Mouse (Mus musculus): ENCODE results near the gene Gsg1l. TPM values are rescaled to one million over a fixed set of nuclear protein-coding genes. Genes with fewer than 3 reads are reported as not detected.
A peak's percentile ranks its signal among the peaks of the same experiment; 100 is the strongest.

Gsg1l gene
- polyA plus RNA-seq, 1 experiment from 2014 or later, result 6.4 TPM

- no peaks in the 10 kb centered on the region for H3K36me3 ChIP-seq (ENCODE audit: control insufficient read depth, insufficient read depth, low read length)
- H3K27me3 ChIP-seq (ENCODE audit: control insufficient read depth, insufficient read depth, low read length), result no peaks in the 10 kb centered on the region
- 0 out of 2 replicates have a peak, but pooled peaks cover 3% of the 10 kb centered on the region for H3K4me1 ChIP-seq (ENCODE audit: control insufficient read depth, insufficient read depth, low read length)
- no peak overlapping the region for H3K27ac ChIP-seq (ENCODE audit: low read depth, low read length)
- no peaks in the 10 kb centered on the region for H3K9me3 ChIP-seq (replicated peaks; ENCODE audit: control insufficient read depth, low read length)
- no peak overlapping the region for H3K9ac ChIP-seq (ENCODE audit: low read depth, low read length)
- H3K4me3 ChIP-seq (ENCODE audit: low read depth, low read length), result no peak overlapping the region
- ATAC-seq (replicated peaks; ENCODE audit: insufficient number of reproducible peaks, low FRiP score, low TSS enrichment), result no peak
- WGBS (ENCODE audit: insufficient replicate concordance), result 74% methylated on average over 6 of the region's 6 CpGs
- no peak overlapping the region for H3K4me2 ChIP-seq
Observed at GRCm38 (mm10) chr7:125942365-125943090, 139.7 kb downstream of the Gsg1l start.

GRCm38 (mm10) chr7:125934319-125934718 is 147.9 kb downstream of the Gsg1l start:
- Histone ChIP-seq H3K27me3 (ENCODE audit: control insufficient read depth, insufficient read depth, low read length) (no peaks in the 10 kb centered on the region; the same call in 1 of the 2 replicates), H3K36me3 (ENCODE audit: control insufficient read depth, insufficient read depth, low read length) (no peaks in the 10 kb centered on the region), H3K4me1 (ENCODE audit: control insufficient read depth, insufficient read depth, low read length) (peaks cover 51% of the 10 kb centered on the region), H3K9ac (ENCODE audit: low read depth, low read length) (0 out of 2 replicates have a peak overlapping the region, but pooled peaks have one; percentile 24), H3K4me2 (peak overlapping the region; percentile 60), H3K9me3 (replicated peaks; ENCODE audit: control insufficient read depth, low read length) (no peaks in the 10 kb centered on the region), H3K4me3 (ENCODE audit: low read depth, low read length) (0 out of 2 replicates have a peak overlapping the region, but pooled peaks have one; percentile 18), H3K27ac (ENCODE audit: low read depth, low read length) (peak overlapping the region; percentile 52)
- WGBS (ENCODE audit: insufficient replicate concordance), result 44% methylated on average over 2 of the region's 2 CpGs
- no peak for ATAC-seq (replicated peaks; ENCODE audit: insufficient number of reproducible peaks, low FRiP score, low TSS enrichment)

GRCm38 (mm10) chr7:125933356-125934244 is 148.6 kb downstream of the Gsg1l start:
- WGBS (ENCODE audit: insufficient replicate concordance), result 18% methylated on average over 16 of the region's 16 CpGs

GRCm38 (mm10) chr7:125931602-125932001 is 150.6 kb downstream of the Gsg1l start:
- no peak overlapping the region for H3K4me2 ChIP-seq
- no peak for ATAC-seq (replicated peaks; ENCODE audit: insufficient number of reproducible peaks, low FRiP score, low TSS enrichment)
- H3K9ac ChIP-seq (ENCODE audit: low read depth, low read length), result no peak overlapping the region
- no peaks in the 10 kb centered on the region for H3K36me3 ChIP-seq (ENCODE audit: control insufficient read depth, insufficient read depth, low read length)
- no peaks in the 10 kb centered on the region for H3K9me3 ChIP-seq (replicated peaks; ENCODE audit: control insufficient read depth, low read length)
- WGBS (ENCODE audit: insufficient replicate concordance), result 63% methylated on average over 5 of the region's 5 CpGs
- no peak overlapping the region for H3K4me3 ChIP-seq (ENCODE audit: low read depth, low read length)
- H3K27ac ChIP-seq (ENCODE audit: low read depth, low read length), result no peak overlapping the region
- peaks cover 39% of the 10 kb centered on the region for H3K4me1 ChIP-seq (ENCODE audit: control insufficient read depth, insufficient read depth, low read length)
- no peaks in the 10 kb centered on the region; the same call in 1 of the 2 replicates for H3K27me3 ChIP-seq (ENCODE audit: control insufficient read depth, insufficient read depth, low read length)

More at GRCm38 (mm10) chr7:125933356-125934244, 148.6 kb downstream of the Gsg1l start:
- no peak; the same call in 1 of the 2 replicates for ATAC-seq (replicated peaks; ENCODE audit: insufficient number of reproducible peaks, low FRiP score, low TSS enrichment)
- peak overlapping the region; percentile 18; the same call in 1 of the 2 replicates for H3K4me3 ChIP-seq (ENCODE audit: low read depth, low read length)
- no peaks in the 10 kb centered on the region; the same call in 1 of the 2 replicates for H3K27me3 ChIP-seq (ENCODE audit: control insufficient read depth, insufficient read depth, low read length)
- H3K36me3 ChIP-seq (ENCODE audit: control insufficient read depth, insufficient read depth, low read length), result no peaks in the 10 kb centered on the region
- peak overlapping the region; percentile 60 for H3K4me2 ChIP-seq
- peak overlapping the region; percentile 56 for H3K9ac ChIP-seq (ENCODE audit: low read depth, low read length)
- H3K27ac ChIP-seq (ENCODE audit: low read depth, low read length), result peak overlapping the region; percentile 52
- H3K9me3 ChIP-seq (replicated peaks; ENCODE audit: control insufficient read depth, low read length), result no peaks in the 10 kb centered on the region
- peaks cover 51% of the 10 kb centered on the region for H3K4me1 ChIP-seq (ENCODE audit: control insufficient read depth, insufficient read depth, low read length)

- Histone ChIP-seq H3K4me1 (ENCODE audit: control insufficient read depth, insufficient read depth, low read length) (peaks cover 12% of the 10 kb centered on the region; the same call in 1 of the 2 replicates), H3K36me3 (ENCODE audit: control insufficient read depth, insufficient read depth, low read length) (no peaks in the 10 kb centered on the region), H3K27me3 (ENCODE audit: control insufficient read depth, insufficient read depth, low read length) (peaks cover 2% of the 10 kb centered on the region; the same call in 1 of the 2 replicates), H3K4me2 (no peak overlapping the region), H3K9me3 (replicated peaks; ENCODE audit: control insufficient read depth, low read length) (no peaks in the 10 kb centered on the region), H3K27ac (ENCODE audit: low read depth, low read length) (no peak overlapping the region), H3K4me3 (ENCODE audit: low read depth, low read length) (no peak overlapping the region), H3K9ac (ENCODE audit: low read depth, low read length) (no peak overlapping the region)
- no peak for ATAC-seq (replicated peaks; ENCODE audit: insufficient number of reproducible peaks, low FRiP score, low TSS enrichment)
- WGBS (ENCODE audit: insufficient replicate concordance), result 73% methylated on average over 5 of the region's 5 CpGs
Observed at GRCm38 (mm10) chr7:125924044-125924443, 158.2 kb downstream of the Gsg1l start.

- H3K4me1 ChIP-seq (ENCODE audit: control insufficient read depth, insufficient read depth, low read length), result peaks cover 13% of the 10 kb centered on the region; the same call in 1 of the 2 replicates
- ATAC-seq (replicated peaks; ENCODE audit: insufficient number of reproducible peaks, low FRiP score, low TSS enrichment), result no peak
- WGBS (ENCODE audit: insufficient replicate concordance), result 65% methylated on average over 5 of the region's 5 CpGs
- H3K4me2 ChIP-seq, result no peak overlapping the region
- H3K4me3 ChIP-seq (ENCODE audit: low read depth, low read length), result no peak overlapping the region
- no peak overlapping the region for H3K27ac ChIP-seq (ENCODE audit: low read depth, low read length)
- H3K9ac ChIP-seq (ENCODE audit: low read depth, low read length), result no peak overlapping the region
- no peaks in the 10 kb centered on the region for H3K9me3 ChIP-seq (replicated peaks; ENCODE audit: control insufficient read depth, low read length)
- H3K27me3 ChIP-seq (ENCODE audit: control insufficient read depth, insufficient read depth, low read length), result peaks cover 2% of the 10 kb centered on the region; the same call in 1 of the 2 replicates
- H3K36me3 ChIP-seq (ENCODE audit: control insufficient read depth, insufficient read depth, low read length), result no peaks in the 10 kb centered on the region
Observed at GRCm38 (mm10) chr7:125920801-125921200, 161.4 kb downstream of the Gsg1l start.

GRCm38 (mm10) chr7:125900386-125901161 is 181.6 kb downstream of the Gsg1l start:
- Histone ChIP-seq H3K27ac (ENCODE audit: low read depth, low read length) (no peak overlapping the region), H3K36me3 (ENCODE audit: control insufficient read depth, insufficient read depth, low read length) (no peaks in the 10 kb centered on the region), H3K4me1 (ENCODE audit: control insufficient read depth, insufficient read depth, low read length) (peaks cover 10% of the 10 kb centered on the region; the same call in 1 of the 2 replicates), H3K4me3 (ENCODE audit: low read depth, low read length) (no peak overlapping the region), H3K4me2 (no peak overlapping the region), H3K9me3 (replicated peaks; ENCODE audit: control insufficient read depth, low read length) (no peaks in the 10 kb centered on the region), H3K9ac (ENCODE audit: low read depth, low read length) (no peak overlapping the region), H3K27me3 (ENCODE audit: control insufficient read depth, insufficient read depth, low read length) (no peaks in the 10 kb centered on the region)
- 58% methylated on average over 13 of the region's 13 CpGs for WGBS (ENCODE audit: insufficient replicate concordance)
- no peak for ATAC-seq (replicated peaks; ENCODE audit: insufficient number of reproducible peaks, low FRiP score, low TSS enrichment)

- Histone ChIP-seq H3K9ac (ENCODE audit: low read depth, low read length) (no peak overlapping the region), H3K4me2 (no peak overlapping the region), H3K4me3 (ENCODE audit: low read depth, low read length) (no peak overlapping the region), H3K9me3 (replicated peaks; ENCODE audit: control insufficient read depth, low read length) (no peaks in the 10 kb centered on the region), H3K27ac (ENCODE audit: low read depth, low read length) (no peak overlapping the region), H3K4me1 (ENCODE audit: control insufficient read depth, insufficient read depth, low read length) (peaks cover 10% of the 10 kb centered on the region; the same call in 1 of the 2 replicates), H3K27me3 (ENCODE audit: control insufficient read depth, insufficient read depth, low read length) (no peaks in the 10 kb centered on the region), H3K36me3 (ENCODE audit: control insufficient read depth, insufficient read depth, low read length) (no peaks in the 10 kb centered on the region)
- no peak for ATAC-seq (replicated peaks; ENCODE audit: insufficient number of reproducible peaks, low FRiP score, low TSS enrichment)
- 47% methylated on average over 2 of the region's 2 CpGs for WGBS (ENCODE audit: insufficient replicate concordance)
Observed at GRCm38 (mm10) chr7:125899916-125900315, 182.3 kb downstream of the Gsg1l start.

Measured in heart, embryonic 11.5 days (tissue).